Mouse (Mus musculus): ENCODE measurements around the gene Dnlz. TPM values are rescaled to one million over a fixed set of nuclear protein-coding genes. Genes with fewer than 3 reads are reported as not detected.

The Dnlz gene
- polyA plus RNA-seq, 1 experiment from 2014 or later: 29.0 TPM

GRCm38 (mm10) chr2:26300808-26301174, 51.1 kb downstream of the Dnlz start:
- H3K9ac ChIP-seq: no peak overlapping the region
- H3K4me2 ChIP-seq: no peak overlapping the region
- no peak for ATAC-seq (ENCODE audit: low FRiP score)
- H3K36me3 ChIP-seq: no peaks in the 10 kb centered on the region
- peak overlapping the region; percentile 92 for H3K27ac ChIP-seq
- H3K27me3 ChIP-seq: no peaks in the 10 kb centered on the region
- no peaks in the 10 kb centered on the region for H3K9me3 ChIP-seq
- H3K4me1 ChIP-seq (replicated peaks): peaks cover 48% of the 10 kb centered on the region
- no peak overlapping the region for H3K4me3 ChIP-seq
- WGBS: 0% methylated on average over 3 of the region's 3 CpGs

- ATAC-seq (ENCODE audit: low FRiP score): peak; percentile 12; the same call in 1 of the 2 replicates
- no peaks in the 10 kb centered on the region for H3K9me3 ChIP-seq
- no peak overlapping the region for H3K4me2 ChIP-seq
- H3K4me3 ChIP-seq: no peak overlapping the region
- H3K4me1 ChIP-seq (replicated peaks): peaks cover 48% of the 10 kb centered on the region
- H3K27ac ChIP-seq: peak overlapping the region; percentile 92
- H3K9ac ChIP-seq: no peak overlapping the region
- no peaks in the 10 kb centered on the region for H3K36me3 ChIP-seq
- H3K27me3 ChIP-seq: no peaks in the 10 kb centered on the region
- 46% methylated on average over 5 of the region's 5 CpGs for WGBS
These were observed 51.6 kb downstream of the Dnlz start for GRCm38 (mm10) chr2:26300161-26300807.

DNA sequence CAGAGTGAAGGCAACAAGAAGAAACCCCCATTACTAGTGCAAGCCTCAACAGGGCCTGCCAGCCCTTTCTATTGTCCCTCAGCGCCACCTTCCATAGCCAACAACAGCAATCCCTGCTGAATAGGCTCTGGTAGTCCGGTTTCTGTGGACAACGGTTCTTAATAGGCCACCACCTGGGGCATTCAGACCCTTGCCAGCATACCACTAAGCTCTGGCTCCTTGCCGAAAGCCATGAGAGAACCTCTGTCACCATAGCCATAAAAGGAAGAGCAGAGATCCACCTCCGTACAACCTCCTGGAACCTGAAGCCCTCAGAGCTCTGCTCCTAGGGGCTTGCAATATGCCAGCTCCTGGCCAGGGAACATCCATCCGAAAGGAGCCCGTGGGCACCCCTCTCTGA, 52.6 kb downstream of the Dnlz start:
- peak overlapping the region; percentile 65 for H3K9ac ChIP-seq
- H3K4me1 ChIP-seq (replicated peaks): peaks cover 48% of the 10 kb centered on the region
- ATAC-seq (ENCODE audit: low FRiP score): no peak
- H3K27me3 ChIP-seq: no peaks in the 10 kb centered on the region
- WGBS: 28% methylated on average over 7 of the region's 7 CpGs
- peak overlapping the region; percentile 92 for H3K27ac ChIP-seq
- no peaks in the 10 kb centered on the region for H3K36me3 ChIP-seq
- no peaks in the 10 kb centered on the region for H3K9me3 ChIP-seq
- 0 out of 2 replicates have a peak overlapping the region, but pooled peaks have one; percentile 2 for H3K4me3 ChIP-seq
- H3K4me2 ChIP-seq: peak overlapping the region; percentile 42

DNA sequence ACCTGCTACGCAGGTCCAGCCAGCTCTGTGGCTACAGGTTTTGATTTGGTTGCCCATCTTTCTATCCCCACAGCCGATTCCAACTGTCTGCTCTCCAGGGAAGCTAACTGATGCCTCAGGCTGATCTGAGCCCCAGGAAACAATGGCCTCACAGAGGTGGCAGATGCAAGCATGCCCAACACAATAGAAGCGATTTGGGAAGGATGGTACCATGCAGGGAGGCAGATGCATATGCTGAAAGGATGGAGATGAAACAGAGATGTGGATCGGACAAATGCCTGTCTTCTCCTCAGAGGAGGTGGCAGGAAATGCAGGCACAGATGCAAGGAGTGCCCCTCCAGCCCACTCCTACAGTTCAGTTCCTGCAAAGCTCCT, 53.1 kb downstream of the Dnlz start:
- 0 out of 2 replicates have a peak overlapping the region, but pooled peaks have one; percentile 11 for H3K4me3 ChIP-seq
- no peaks in the 10 kb centered on the region for H3K36me3 ChIP-seq
- H3K27me3 ChIP-seq: no peaks in the 10 kb centered on the region
- peaks cover 48% of the 10 kb centered on the region for H3K4me1 ChIP-seq (replicated peaks)
- peak; percentile 29 for ATAC-seq (ENCODE audit: low FRiP score)
- peak overlapping the region; percentile 65 for H3K9ac ChIP-seq
- H3K9me3 ChIP-seq: no peaks in the 10 kb centered on the region
- H3K27ac ChIP-seq: peak overlapping the region; percentile 92
- 8% methylated on average over 4 of the region's 4 CpGs for WGBS
- H3K4me2 ChIP-seq: peak overlapping the region; percentile 42

DNA sequence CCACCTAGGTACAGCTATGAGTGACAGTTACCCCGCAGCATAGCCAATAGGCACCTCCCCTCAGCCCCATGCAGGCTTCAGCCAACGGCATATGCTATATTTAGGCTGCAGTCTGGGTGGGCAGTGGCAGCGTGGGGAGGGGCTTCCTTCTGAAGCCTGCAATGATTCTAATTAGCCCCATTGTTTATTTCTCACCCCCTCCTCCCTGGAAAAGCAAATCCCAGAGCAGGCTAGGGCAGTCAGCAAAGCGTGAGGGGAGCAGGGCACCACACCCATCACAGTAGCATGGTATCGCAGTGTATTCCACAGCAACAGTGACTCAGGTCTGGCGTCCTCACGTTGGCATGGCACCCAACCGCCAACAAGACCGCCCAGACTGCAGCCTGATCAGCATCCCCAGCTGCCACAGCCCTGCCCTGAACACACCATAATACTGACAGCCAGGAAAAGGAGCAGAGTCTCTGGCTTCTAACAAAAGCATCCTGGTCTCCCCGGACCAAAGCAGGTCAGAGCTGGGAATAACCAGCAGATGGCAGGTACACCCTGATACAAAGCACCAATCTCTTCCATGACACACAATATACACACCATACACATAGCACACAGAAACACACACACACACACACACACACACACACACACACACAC, 53.6 kb downstream of the Dnlz start:
- 3% methylated on average over 10 of the region's 10 CpGs for whole genome bisulfite sequencing
- Histone ChIP-seq H3K9ac (peak overlapping the region; percentile 65), H3K9me3 (no peaks in the 10 kb centered on the region), H3K4me2 (peak overlapping the region; percentile 42), H3K4me1 (replicated peaks) (peaks cover 48% of the 10 kb centered on the region), H3K36me3 (no peaks in the 10 kb centered on the region), H3K27ac (peak overlapping the region; percentile 92), H3K27me3 (no peaks in the 10 kb centered on the region), H3K4me3 (peak overlapping the region; percentile 11)
- peak; percentile 83 for ATAC-seq (ENCODE audit: low FRiP score)

Other genes with a start within 250 kb of the Dnlz start
- gene Nacc2, start 228.9 kb downstream of the Dnlz start, polyA plus RNA-seq (2015; fragmentation: Nextera tagmentation; extraction: Ambion mirVana): 12.4 and 14.2 TPM in 2 replicates
- gene Lhx3, start 143.8 kb downstream of the Dnlz start, polyA plus RNA-seq (2015; fragmentation: Nextera tagmentation; extraction: Ambion mirVana): 5.2 and 15.4 TPM in 2 replicates
- gene Qsox2, start 114.6 kb downstream of the Dnlz start, polyA plus RNA-seq (2015; fragmentation: Nextera tagmentation; extraction: Ambion mirVana): 13.2 and 13.9 TPM in 2 replicates
- gene Ccdc187, start 57.6 kb downstream of the Dnlz start, polyA plus RNA-seq (2015; fragmentation: Nextera tagmentation; extraction: Ambion mirVana): 0.18 and 0.23 TPM in 2 replicates
- gene Gpsm1, start 36.6 kb downstream of the Dnlz start, polyA plus RNA-seq (2015; fragmentation: Nextera tagmentation; extraction: Ambion mirVana): 149 and 165 TPM in 2 replicates
- gene Card9, start 8.8 kb upstream of the Dnlz start, polyA plus RNA-seq (2015; fragmentation: Nextera tagmentation; extraction: Ambion mirVana): 1.3 and 1.6 TPM in 2 replicates
- 27.8 and 35.2 TPM in 2 replicates for gene Snapc4, start 28.5 kb upstream of the Dnlz start, polyA plus RNA-seq (2015; fragmentation: Nextera tagmentation; extraction: Ambion mirVana)
- 154 and 162 TPM in 2 replicates for gene Entr1, start 37.2 kb upstream of the Dnlz start, polyA plus RNA-seq (2015; fragmentation: Nextera tagmentation; extraction: Ambion mirVana)
- 94.3 and 95.6 TPM in 2 replicates for gene Pmpca, start 37.2 kb upstream of the Dnlz start, polyA plus RNA-seq (2015; fragmentation: Nextera tagmentation; extraction: Ambion mirVana)
- 24.9 and 27.0 TPM in 2 replicates for gene Inpp5e, start 57.1 kb upstream of the Dnlz start, polyA plus RNA-seq (2015; fragmentation: Nextera tagmentation; extraction: Ambion mirVana)
- 18.3 and 18.5 TPM in 2 replicates for gene Sec16a, start 93.1 kb upstream of the Dnlz start, polyA plus RNA-seq (2015; fragmentation: Nextera tagmentation; extraction: Ambion mirVana)
- gene Notch1, start 164.6 kb upstream of the Dnlz start, polyA plus RNA-seq (2015; fragmentation: Nextera tagmentation; extraction: Ambion mirVana): 17.5 and 19.2 TPM in 2 replicates
- 72.2 and 78.9 TPM in 2 replicates for gene Egfl7, start 227.9 kb upstream of the Dnlz start, polyA plus RNA-seq (2015; fragmentation: Nextera tagmentation; extraction: Ambion mirVana)
- gene Gm20532, start 234.5 kb upstream of the Dnlz start, polyA plus RNA-seq (2015; fragmentation: Nextera tagmentation; extraction: Ambion mirVana): not detected in 2 replicates